Mouse (Mus musculus): ENCODE measurements around the gene Tgoln1. TPM values are rescaled to one million over a fixed set of nuclear protein-coding genes. Genes with fewer than 3 reads are reported as not detected.

Tgoln1 gene
- total RNA-seq, 4 experiments from 2014 or later = 63.6 to 67.4 (median 65.5) TPM

GRCm38 (mm10) chr6:72597083-72597874 is 19.5 kb downstream of the Tgoln1 start:
- no peak for DNase-seq (ENCODE audit: low spot score)

- DNase-seq (ENCODE audit: low spot score) = no peak
These were observed 22.9 kb downstream of the Tgoln1 start for GRCm38 (mm10) chr6:72593914-72594313.

DNA sequence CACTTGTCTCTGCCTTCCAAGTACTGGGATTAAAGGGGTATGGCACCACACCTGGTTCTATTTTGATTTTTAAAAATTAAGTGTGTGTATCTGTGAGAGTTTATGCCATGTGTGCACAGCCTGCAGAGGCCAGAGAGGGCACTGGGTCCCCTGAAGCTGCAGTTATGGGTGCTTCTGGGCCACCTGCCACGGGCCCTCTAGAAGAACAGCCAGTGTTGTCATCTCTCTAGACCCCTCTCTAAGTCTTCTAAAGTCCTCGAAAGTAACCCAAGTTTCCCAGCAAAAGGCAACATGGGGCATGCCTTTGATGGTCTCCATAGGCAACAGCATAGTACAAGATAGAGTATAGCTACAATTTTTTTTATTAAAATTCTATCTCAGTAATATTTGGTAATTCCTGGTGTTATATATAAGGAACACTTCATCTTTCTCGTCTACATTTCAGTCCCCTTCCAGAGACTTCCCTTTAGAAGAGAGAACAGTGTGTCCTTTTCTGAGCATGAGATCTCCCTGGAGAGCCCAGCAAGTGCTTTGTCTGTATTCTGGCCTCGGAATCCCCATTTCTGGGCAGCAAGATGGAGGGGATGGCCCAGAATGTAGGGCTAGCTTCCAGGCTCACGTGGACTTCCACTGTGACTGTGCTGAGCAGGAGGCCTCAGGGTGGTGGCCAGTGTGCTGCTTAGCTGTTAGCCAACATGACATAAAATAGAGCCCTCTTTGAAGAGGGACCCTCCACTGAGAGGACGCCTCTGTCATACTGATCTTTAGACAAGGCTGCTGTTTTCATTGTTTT is 23.6 kb downstream of the Tgoln1 start:
- DNase-seq (ENCODE audit: low spot score) = peak; percentile 76

- DNase-seq (ENCODE audit: low spot score) = no peak
These were observed 26.7 kb downstream of the Tgoln1 start for GRCm38 (mm10) chr6:72590111-72590510.

GRCm38 (mm10) chr6:72588307-72588706 is 28.5 kb downstream of the Tgoln1 start:
- no peak for DNase-seq (ENCODE audit: low spot score)

DNA sequence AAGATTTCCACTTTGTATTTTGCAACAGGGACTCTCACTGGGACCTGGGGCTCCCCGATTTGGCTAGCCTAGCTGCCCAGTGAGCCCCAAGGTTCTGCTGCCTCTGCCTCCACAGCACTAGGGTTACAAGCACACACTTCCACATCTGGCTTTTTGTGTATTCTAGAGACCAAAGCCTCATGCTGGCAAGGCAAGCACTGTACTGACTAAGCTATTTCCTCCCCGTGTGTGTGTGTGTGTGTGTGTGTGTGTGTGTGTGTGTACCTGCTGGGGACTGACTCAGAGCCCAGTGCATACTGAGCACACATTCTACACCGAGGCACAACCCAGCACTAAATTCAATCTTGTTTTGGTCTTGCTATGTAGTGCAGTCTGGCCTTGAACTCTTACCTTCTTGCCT is 30.1 kb downstream of the Tgoln1 start:
- DNase-seq (ENCODE audit: low spot score) = no peak

- DNase-seq (ENCODE audit: low spot score) = no peak
These were observed 32.6 kb downstream of the Tgoln1 start for GRCm38 (mm10) chr6:72584154-72584553.

DNA sequence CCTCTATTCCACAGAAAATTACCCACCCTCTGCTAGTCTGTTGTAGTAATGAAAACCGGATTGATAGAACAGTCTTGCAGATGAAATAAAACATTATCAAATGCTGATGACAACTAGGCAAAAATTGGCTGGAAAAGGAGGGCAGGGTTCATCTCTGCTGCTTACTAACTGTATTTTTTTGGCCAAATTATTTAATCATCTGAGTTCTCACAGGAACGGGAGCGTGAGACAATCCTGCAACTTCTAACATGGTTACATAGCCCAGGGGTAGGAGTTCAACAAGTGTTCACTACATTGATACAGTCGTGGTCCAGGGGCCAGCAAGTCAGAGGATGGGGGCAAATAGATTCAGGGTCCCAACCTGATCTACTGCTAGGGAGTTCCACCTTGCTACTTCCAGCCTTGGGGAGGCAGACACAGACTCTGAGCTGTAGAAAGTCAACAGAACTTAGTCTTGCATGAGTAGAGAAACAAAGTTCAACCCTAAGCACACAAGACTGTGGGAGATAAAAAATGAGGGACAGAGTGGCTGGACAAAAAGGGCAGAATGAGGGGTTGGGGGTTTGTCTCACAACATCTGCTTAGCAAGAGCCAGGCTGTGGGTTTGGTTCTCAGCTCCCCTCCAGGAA is 33.5 kb downstream of the Tgoln1 start:
- DNase-seq (ENCODE audit: low spot score) = no peak

DNA sequence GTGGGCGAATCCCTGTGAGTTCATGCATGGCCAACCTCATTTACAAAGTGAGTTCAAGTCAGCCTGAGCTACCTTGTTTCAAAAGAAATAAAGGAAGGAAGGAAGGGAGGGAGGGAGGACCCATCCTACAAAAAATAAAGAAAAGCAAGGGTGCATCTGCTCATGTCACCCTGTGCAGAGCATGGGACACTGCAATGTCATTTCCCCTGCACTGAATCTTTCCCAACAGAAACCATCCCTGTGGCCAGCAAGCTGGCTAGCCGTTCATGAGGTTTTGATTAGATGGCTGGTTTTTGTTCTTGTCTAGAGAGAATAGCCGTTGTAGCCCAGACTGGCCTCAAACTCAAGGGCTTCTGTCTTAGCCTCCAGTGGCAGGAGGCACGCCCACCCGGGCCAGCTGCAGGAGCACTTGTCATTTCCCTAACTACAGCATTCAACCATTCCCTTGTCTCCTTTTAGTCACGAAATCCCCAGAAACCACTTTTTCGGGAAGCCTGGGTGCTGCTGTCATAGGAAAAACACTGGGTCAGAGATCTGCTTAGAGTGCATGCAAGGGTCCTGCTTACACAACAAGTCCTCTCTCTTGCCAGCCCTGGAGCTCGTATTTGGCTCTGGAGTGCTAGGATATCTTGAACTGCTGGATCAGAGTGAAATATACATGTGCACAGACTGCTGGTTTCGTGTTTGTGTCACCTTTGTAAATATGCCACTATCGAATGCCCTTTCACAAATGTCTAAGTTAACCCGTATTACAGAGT is 35.0 kb downstream of the Tgoln1 start:
- peak; percentile 34 for DNase-seq (ENCODE audit: low spot score)

DNA sequence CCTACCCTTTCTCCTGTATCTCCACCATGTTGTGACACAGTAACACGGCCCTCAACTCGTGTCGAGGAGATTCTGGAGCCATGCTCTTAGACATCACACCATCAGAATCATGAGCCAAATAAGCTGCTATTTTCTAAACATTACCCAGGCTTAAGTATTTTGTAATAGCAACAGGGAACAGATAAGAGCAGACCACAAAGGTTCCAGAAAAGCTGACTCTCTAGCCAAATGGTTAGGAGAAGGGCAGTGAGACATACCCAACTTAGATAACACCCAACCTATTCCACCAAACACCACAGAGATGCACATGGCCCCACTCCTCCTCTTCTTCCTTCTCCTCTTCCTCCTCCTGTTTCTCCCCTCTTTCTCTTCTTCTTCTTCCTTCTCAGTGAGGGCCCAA is 40.8 kb downstream of the Tgoln1 start:
- DNase-seq (ENCODE audit: low spot score) = no peak

DNA sequence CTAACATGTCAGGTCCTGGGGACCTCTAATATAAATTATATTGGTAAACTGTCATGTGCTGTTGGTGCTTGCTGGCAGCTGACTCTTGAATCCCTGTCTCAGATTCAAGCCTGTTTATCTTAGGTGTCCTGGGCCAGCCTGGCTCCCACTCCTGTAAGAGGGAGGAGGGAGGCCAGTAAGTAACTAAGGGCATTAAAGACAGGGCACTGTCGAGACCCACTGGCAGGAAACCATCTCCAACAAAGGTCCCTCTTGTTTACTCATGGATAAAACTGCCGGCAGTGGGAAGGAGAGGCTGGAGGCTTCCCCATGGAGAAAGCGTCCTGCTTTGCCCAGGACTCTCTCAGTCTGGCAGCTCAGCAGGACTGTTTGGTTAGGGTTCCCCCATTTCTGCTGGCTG is 45.0 kb downstream of the Tgoln1 start:
- DNase-seq (ENCODE audit: low spot score) = no peak

GRCm38 (mm10) chr6:72570644-72571397 is 46.0 kb downstream of the Tgoln1 start:
- peak; percentile 56 for DNase-seq (ENCODE audit: low spot score)

DNA sequence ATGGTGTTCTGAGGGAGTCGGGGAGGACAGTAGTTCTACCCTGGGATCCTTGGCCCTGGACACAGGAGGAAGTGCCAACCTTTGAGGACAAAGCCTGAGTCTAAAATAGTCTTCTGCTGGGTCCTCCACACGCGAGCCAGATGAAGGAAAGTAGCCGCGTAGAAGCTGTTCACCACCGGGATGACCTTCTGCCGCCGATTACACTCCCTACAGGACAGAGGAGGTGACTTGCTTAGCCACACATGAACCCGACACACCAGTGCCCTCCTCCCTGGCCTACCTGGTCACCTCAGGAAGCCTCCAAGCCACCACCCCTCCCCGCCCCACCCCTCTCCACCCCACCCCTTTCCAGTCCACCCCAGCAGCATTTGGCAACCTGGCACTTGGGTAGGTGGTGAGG is 48.1 kb downstream of the Tgoln1 start:
- DNase-seq (ENCODE audit: low spot score) = no peak

GRCm38 (mm10) chr6:72567508-72567907 is 49.3 kb downstream of the Tgoln1 start:
- DNase-seq (ENCODE audit: low spot score) = no peak

DNA sequence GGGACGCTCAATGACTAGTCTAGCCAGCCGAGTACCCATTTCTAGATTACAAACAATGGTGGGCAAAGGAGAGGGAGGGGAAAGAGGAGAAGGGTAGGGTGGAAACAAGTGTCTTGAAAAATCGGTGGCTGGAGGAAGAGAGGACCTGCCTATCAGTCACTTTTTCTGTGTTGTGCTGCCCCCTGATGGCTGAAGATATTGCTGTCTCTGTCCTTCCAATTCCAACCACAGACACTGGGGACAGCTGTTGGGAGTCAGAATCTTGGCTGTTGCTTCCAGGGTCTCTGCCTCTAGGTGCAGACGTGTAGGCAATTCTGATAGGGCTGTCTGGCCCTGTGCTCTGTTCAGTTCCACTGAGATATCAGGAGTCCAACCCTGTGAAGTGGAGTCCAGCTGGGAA is 50.8 kb downstream of the Tgoln1 start:
- peak; percentile 91 for DNase-seq (ENCODE audit: low spot score)

DNA sequence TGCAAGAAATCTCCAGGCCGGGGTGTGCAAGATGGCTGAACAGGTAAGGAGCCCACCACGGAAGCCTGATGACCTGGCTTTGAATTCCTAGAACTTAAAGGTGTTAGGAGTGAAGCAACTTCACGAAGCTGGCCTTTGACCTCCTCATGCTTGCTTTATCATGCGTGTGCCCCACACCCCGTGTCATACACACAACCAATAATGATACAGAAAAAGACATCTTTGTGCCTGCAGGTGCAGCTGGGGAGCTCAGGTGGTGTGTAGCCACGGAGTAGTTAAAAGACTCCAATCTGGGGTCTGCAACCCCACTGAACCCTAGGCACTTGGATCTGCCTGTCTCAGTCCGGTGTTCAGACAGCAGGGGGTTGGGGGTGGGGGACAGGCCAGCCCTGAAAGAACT is 51.3 kb downstream of the Tgoln1 start:
- no peak for DNase-seq (ENCODE audit: low spot score)

DNA sequence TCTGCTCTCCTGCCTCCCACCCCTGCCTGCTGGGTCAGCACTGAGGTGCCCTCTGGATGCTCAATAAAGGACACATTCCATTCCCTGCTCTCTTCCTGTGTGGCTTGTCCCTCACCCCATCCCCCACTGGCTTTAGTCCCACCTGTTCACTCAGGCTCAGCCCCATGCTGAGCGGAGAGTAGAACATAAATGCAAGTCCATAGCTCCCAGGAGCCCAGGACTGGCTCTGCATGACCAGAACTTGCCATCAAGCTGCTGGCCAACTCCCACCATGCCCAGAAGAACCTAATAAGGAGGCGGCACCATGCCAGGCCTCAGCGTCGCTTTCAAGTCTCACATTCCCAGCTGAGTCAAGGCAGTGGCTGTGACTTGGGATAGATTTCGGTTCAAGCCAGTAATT is 53.9 kb downstream of the Tgoln1 start:
- no peak for DNase-seq (ENCODE audit: low spot score)

- no peak for DNase-seq (ENCODE audit: low spot score)
These were observed 54.3 kb downstream of the Tgoln1 start for GRCm38 (mm10) chr6:72562486-72562885.

GRCm38 (mm10) chr6:72560801-72561200 is 56.0 kb downstream of the Tgoln1 start:
- no peak for DNase-seq (ENCODE audit: low spot score)
